Mouse (Mus musculus) embryonic facial prominence, embryonic 10.5 days (tissue): ENCODE data around the gene Cspg4. TPM values are rescaled to one million over a fixed set of nuclear protein-coding genes. Genes with fewer than 3 reads are reported as not detected.
A peak's percentile ranks its signal among the peaks of the same experiment; 100 is the strongest.

Source experiments
- DNase-seq: peaks from one replicate; pipeline ENCODE4 v3.0.0-alpha.2; 2017; ENCODE audit warnings: low spot score
- H3K27ac ChIP-seq: fragments of 300-500 bp; sonication (generic); replicated peaks from 2 replicates; pipeline ENCODE4 v1.5.1; 2016; ENCODE audit warnings: mild to moderate bottlenecking
- H3K27me3 ChIP-seq: fragments of 300-500 bp; sonication (generic); replicated peaks from 2 replicates; pipeline ENCODE4 v1.6.1; 2016; ENCODE audit warnings: low read depth, mild to moderate bottlenecking; ENCODE audit not compliant: poor library complexity, severe bottlenecking
- H3K36me3 ChIP-seq: fragments of 300-500 bp; sonication (generic); replicated peaks from 2 replicates; pipeline ENCODE4 v1.6.1; 2016; ENCODE audit warnings: mild to moderate bottlenecking, moderate library complexity
- H3K4me1 ChIP-seq: fragments of 300-500 bp; sonication (generic); 2 replicates; pipeline ENCODE4 v1.6.1; 2016
- H3K4me3 ChIP-seq: fragments of 300-500 bp; sonication (generic); 2 replicates; pipeline ENCODE4 v1.5.1; 2016; ENCODE audit warnings: mild to moderate bottlenecking, moderate library complexity
- H3K9me3 ChIP-seq: fragments of 300-500 bp; sonication (generic); 2 replicates; pipeline ENCODE4 v1.6.1; 2016; ENCODE audit warnings: mild to moderate bottlenecking
- WGBS: fragments of 180-500 bp; shearing (Covaris S2); methylation state at CpG from one replicate; pipeline ENCODE4 v1.1.7; 2016; 5-methylcytosine and 5-hydroxymethylcytosine counted together
- polyA plus RNA-seq: library from polyadenylated mRNA; unstranded; fragments of >200 nt; fragmentation: Nextera tagmentation; extraction: Ambion mirVana; gene quantifications from 2 replicates; pipeline ENCODE4 v1.2.1, GENCODE M21; 2016

The Cspg4 gene
- polyA plus RNA-seq, 1 experiment from 2014 or later: 2.5 TPM

DNA sequence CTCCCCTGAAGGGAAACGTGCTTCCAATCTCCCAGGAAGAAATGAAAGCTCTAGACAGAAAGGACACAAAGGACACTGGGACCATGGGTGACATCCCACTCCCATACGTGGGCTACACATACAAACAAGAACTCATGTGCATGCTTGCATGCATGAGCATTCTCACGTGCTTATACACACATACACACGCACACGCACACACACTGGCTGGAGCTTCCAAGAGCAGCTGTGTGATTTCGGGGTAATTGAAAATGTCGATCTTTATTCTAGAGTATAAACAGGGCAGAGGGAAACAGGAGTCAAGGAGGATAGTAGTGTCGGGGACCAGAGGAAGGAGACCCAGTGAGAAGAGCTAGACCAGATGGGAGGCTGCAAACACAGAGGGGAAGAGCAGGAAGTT lies 20.2 kb upstream of the Cspg4 start:
- no peak for DNase-seq
- Histone ChIP-seq H3K4me3 (no peak overlapping the region), H3K4me1 (peaks cover 8% of the 10 kb centered on the region), H3K27ac (no peak overlapping the region), H3K9me3 (no peaks in the 10 kb centered on the region), H3K27me3 (peaks cover 24% of the 10 kb centered on the region), H3K36me3 (no peaks in the 10 kb centered on the region)
- 79% methylated on average over 8 of the region's 8 CpGs for WGBS

DNA sequence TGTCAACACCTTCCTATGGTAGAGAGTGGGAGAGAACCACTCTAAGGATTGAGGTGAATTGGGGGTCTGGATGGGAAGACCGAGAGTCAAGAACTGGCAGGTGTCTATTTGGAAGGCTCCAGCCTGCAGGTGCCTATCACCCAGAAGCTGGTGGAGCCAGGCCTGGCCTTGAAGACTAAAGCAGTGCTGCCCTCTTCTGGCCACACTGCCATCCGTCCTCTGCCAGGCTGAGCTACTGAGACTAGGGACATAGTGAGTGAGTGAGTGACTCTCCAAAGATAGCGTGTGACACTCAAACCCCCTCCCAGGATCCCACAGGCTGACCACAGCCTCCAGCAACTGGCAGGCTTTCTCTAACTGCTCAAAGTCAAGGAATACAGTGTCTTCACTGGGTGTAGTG lies 17.3 kb upstream of the Cspg4 start:
- H3K27ac ChIP-seq: no peak overlapping the region
- peaks cover 24% of the 10 kb centered on the region for H3K27me3 ChIP-seq
- no peak overlapping the region for H3K4me3 ChIP-seq
- peak; percentile 70 for DNase-seq
- H3K36me3 ChIP-seq: no peaks in the 10 kb centered on the region
- 18% methylated on average over 3 of the region's 3 CpGs for WGBS
- H3K4me1 ChIP-seq: peaks cover 12% of the 10 kb centered on the region
- no peaks in the 10 kb centered on the region for H3K9me3 ChIP-seq

- Histone ChIP-seq H3K4me3 (no peak overlapping the region), H3K27me3 (peaks cover 5% of the 10 kb centered on the region; the same call in 1 of the 2 replicates), H3K4me1 (peaks cover 11% of the 10 kb centered on the region), H3K36me3 (no peaks in the 10 kb centered on the region), H3K9me3 (no peaks in the 10 kb centered on the region), H3K27ac (no peak overlapping the region)
- WGBS: 73% methylated on average over 14 of the region's 14 CpGs
- DNase-seq: no peak
Observed at GRCm38 (mm10) chr9:56850128-56850904, 14.5 kb upstream of the Cspg4 start.

DNA sequence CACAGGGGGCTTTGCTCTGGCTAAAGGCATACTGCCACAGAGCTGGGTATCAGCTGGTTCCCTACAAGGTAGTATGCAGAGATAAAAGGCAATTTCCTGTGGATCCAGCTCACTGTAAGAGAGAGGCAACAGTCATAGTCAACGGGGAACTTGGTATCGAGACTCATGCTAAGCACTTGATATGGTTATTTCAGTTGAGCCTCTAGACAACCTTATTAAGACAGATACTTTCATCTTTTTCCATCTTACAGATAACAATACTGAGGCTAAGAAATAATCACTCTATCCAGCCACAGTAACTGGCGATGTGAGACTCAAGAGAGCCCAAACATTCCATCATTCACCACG lies 14.0 kb upstream of the Cspg4 start:
- Histone ChIP-seq H3K27ac (no peak overlapping the region), H3K4me1 (peaks cover 11% of the 10 kb centered on the region), H3K9me3 (no peaks in the 10 kb centered on the region), H3K27me3 (peaks cover 3% of the 10 kb centered on the region; the same call in 1 of the 2 replicates), H3K4me3 (no peak overlapping the region), H3K36me3 (no peaks in the 10 kb centered on the region)
- WGBS: 86% methylated on average over 4 of the region's 4 CpGs
- DNase-seq: no peak

DNA sequence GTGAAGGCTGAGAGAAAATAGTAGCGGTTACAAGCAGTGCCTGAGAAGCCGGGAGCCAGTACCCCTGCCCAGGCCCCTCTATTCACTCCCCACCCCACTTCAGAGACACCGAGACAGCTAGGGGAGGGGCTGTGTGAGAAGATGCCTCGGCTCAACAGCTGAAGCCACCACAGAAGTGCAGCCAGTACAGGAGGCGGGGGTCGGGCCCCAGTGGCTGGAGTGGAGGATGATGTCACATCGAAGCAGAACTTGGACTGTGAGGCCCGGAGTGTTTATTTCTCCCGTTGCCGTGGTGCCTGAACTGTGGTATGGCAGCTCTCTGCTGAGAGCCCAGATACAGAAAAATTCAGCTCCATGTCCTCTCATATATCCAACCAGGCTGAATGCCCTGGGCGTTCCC lies 13.1 kb upstream of the Cspg4 start:
- H3K36me3 ChIP-seq: no peaks in the 10 kb centered on the region
- 58% methylated on average over 11 of the region's 11 CpGs for WGBS
- peaks cover 13% of the 10 kb centered on the region for H3K4me1 ChIP-seq
- no peaks in the 10 kb centered on the region for H3K9me3 ChIP-seq
- DNase-seq: peak; percentile 59
- H3K27me3 ChIP-seq: peaks cover 3% of the 10 kb centered on the region; the same call in 1 of the 2 replicates
- no peak overlapping the region for H3K4me3 ChIP-seq
- H3K27ac ChIP-seq: 0 out of 2 replicates have a peak overlapping the region, but pooled peaks have one; percentile 3

DNA sequence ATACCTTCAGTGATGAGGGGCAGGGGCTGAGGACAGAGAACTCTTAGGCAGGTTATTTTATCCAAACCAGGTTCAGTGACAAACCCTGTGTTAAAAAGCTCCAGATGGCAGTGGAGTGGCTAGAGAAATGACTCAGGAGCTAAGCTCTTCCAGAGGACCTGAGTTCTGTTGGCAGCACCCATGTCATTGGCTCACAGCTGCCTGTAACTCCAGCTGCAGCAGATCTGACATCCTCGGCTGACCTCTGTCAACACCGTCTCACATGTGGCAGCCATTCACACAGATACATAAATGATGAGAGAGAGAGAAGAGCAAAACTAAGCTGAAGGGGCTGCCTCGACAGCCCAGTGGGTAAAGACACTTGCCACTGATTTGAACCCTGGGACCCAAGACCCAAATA lies 7.4 kb upstream of the Cspg4 start:
- WGBS: 40% methylated on average over 3 of the region's 3 CpGs

GRCm38 (mm10) chr9:56860035-56860434 lies 4.8 kb upstream of the Cspg4 start:
- Histone ChIP-seq H3K36me3 (no peaks in the 10 kb centered on the region), H3K4me3 (no peak overlapping the region), H3K27ac (no peak overlapping the region), H3K9me3 (no peaks in the 10 kb centered on the region), H3K4me1 (peaks cover 42% of the 10 kb centered on the region), H3K27me3 (peaks cover 25% of the 10 kb centered on the region)
- DNase-seq: no peak
- WGBS: 78% methylated on average over 3 of the region's 3 CpGs

More for the DNA sequence above, 7.4 kb upstream of the Cspg4 start:
- Histone ChIP-seq H3K4me3 (no peak overlapping the region), H3K27me3 (no peaks in the 10 kb centered on the region), H3K27ac (no peak overlapping the region), H3K9me3 (no peaks in the 10 kb centered on the region), H3K36me3 (no peaks in the 10 kb centered on the region), H3K4me1 (peaks cover 22% of the 10 kb centered on the region)
- no peak for DNase-seq

GRCm38 (mm10) chr9:56860486-56861269 lies 4.2 kb upstream of the Cspg4 start:
- Histone ChIP-seq H3K9me3 (no peaks in the 10 kb centered on the region), H3K36me3 (no peaks in the 10 kb centered on the region), H3K4me1 (peaks cover 49% of the 10 kb centered on the region), H3K4me3 (no peak overlapping the region), H3K27me3 (peaks cover 31% of the 10 kb centered on the region), H3K27ac (no peak overlapping the region)
- WGBS: 63% methylated on average over 15 of the region's 15 CpGs
- no peak for DNase-seq

DNA sequence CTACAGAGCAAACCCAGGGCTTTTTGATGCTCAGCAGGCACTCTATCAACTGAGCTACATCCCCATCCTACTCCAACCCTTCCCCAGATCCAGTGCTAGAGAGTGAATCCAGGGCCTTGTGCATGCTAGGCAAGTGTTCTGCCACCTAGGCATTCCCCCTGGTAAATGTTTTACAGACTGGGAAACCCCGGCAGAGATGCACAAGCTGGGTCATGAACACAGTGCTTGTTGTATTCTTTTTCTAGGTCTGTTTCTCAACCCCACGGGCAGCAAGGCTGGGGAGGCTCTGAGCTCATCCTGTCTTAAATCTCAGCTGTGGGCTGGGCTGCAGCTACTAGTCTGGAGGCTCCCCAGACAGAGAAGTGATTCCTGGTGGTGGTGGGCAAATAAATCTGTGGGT lies 2.0 kb upstream of the Cspg4 start:
- Histone ChIP-seq H3K4me3 (no peak overlapping the region), H3K36me3 (no peaks in the 10 kb centered on the region), H3K27ac (no peak overlapping the region), H3K9me3 (no peaks in the 10 kb centered on the region), H3K27me3 (peaks cover 53% of the 10 kb centered on the region), H3K4me1 (peaks cover 59% of the 10 kb centered on the region)
- DNase-seq: no peak
- WGBS: 65% methylated on average over 2 of the region's 2 CpGs

GRCm38 (mm10) chr9:56864216-56864729 lies 560 bp upstream of the Cspg4 start, which contains the start of gene Odf3l1:
Gene Odf3l1 (minus strand): TSS chr9:56864679.
- no peaks in the 10 kb centered on the region for H3K36me3 ChIP-seq
- peaks cover 57% of the 10 kb centered on the region for H3K27me3 ChIP-seq
- H3K27ac ChIP-seq: peak within 1 kb of the TSS; percentile 75
- peak; percentile 40 for DNase-seq
- H3K9me3 ChIP-seq: no peaks in the 10 kb centered on the region
- WGBS: 13% methylated on average over 3 of the region's 3 CpGs
- peak within 1 kb of the TSS; percentile 57 for H3K4me3 ChIP-seq
- peaks cover 73% of the 10 kb centered on the region for H3K4me1 ChIP-seq

DNA sequence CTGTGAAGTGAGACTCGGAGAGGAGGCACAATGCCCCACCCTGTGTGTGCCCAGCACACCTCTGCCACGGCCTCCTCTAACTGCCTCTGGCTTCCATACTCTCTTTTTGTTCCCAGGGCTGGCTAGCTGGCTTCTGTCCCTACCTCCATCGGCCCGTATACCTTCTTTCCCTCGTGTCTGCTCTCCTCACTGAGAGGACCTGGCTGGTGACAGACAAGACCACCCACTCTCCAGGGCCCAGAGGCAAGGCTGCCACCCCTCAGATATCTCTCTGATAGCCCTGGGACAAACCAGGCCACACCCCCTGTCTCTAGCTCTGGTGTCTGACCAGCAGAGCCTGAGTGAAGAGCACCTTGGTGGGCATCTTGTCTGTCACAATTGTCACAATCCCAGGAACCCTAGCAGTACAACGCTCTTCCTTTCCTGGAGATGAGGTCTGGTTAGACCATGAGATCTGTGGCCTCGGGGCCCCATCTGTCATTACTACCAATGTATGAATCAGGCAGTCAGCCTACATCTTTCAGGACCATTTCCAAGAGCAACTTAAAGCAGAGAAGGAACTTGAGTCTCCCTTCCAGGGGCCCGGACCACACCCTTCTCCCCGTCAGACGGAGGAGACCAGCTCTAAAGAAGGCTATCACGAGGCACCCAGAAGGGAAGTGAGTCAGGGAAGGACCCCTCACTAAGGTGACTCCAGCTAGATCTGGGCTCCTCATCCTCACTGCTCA lies 1.0 kb downstream of the Cspg4 start:
- peaks cover 76% of the 10 kb centered on the region for H3K4me1 ChIP-seq
- H3K27me3 ChIP-seq: peaks cover 57% of the 10 kb centered on the region
- H3K27ac ChIP-seq: no peak overlapping the region
- no peaks in the 10 kb centered on the region for H3K9me3 ChIP-seq
- DNase-seq: no peak
- WGBS: 75% methylated on average over 11 of the region's 11 CpGs
- H3K4me3 ChIP-seq: peak overlapping the region; percentile 57
- H3K36me3 ChIP-seq: no peaks in the 10 kb centered on the region

DNA sequence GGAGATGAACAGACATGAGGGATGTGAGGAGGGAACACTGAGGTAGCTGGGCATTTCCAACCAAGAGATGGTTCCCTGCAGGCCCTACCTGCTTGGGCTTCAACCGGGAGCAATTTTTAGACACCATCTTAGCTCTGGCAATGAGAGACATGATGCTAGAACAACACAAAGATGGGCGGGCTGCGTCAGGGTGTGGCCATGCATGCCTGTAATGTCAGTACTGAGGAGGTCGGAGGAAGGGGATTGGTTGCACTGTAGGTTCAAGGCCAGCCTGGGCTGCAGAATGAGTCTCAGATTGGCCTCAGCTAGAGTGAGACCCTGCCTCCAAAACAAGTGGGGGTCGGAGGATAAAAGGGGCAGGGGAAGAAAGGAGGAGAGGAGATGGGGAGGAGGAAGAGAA lies 1.6 kb downstream of the Cspg4 start:
- WGBS: 82% methylated on average over 5 of the region's 5 CpGs
- Histone ChIP-seq H3K4me3 (no peak overlapping the region), H3K9me3 (no peaks in the 10 kb centered on the region), H3K4me1 (peaks cover 80% of the 10 kb centered on the region), H3K27me3 (peaks cover 57% of the 10 kb centered on the region), H3K36me3 (no peaks in the 10 kb centered on the region), H3K27ac (no peak overlapping the region)
- no peak for DNase-seq
